Mouse (Mus musculus) lung, embryonic 14.5 days (tissue): ENCODE measurements around the gene Slc6a17. TPM values are rescaled to one million over a fixed set of nuclear protein-coding genes. Genes with fewer than 3 reads are reported as not detected.

Experiments
- ATAC-seq: fragments of 200-750 bp; cut with Nextera tagmentation; 2 replicates; pipeline ENCODE4 v1.8.0; 2017; ENCODE audit warnings: mild to moderate bottlenecking, moderate TSS enrichment, moderate library complexity; ENCODE audit not compliant: insufficient read depth
- DNase-seq: peaks from one replicate; pipeline ENCODE4 v3.0.0-alpha.2; 2015
- H3K27ac ChIP-seq: fragments of 300-500 bp; sonication (generic); 2 replicates; pipeline ENCODE4 v1.5.1; 2014; ENCODE audit warnings: low read depth, mild to moderate bottlenecking, moderate library complexity
- H3K27me3 ChIP-seq: fragments of 300-500 bp; sonication (generic); 2 replicates; pipeline ENCODE4 v1.6.1; 2014; ENCODE audit warnings: low read length, control low read depth; ENCODE audit not compliant: insufficient read depth
- H3K36me3 ChIP-seq: fragments of 300-500 bp; sonication (generic); 2 replicates; pipeline ENCODE4 v1.6.1; 2014; ENCODE audit warnings: control low read depth; ENCODE audit not compliant: insufficient read depth
- H3K4me1 ChIP-seq: fragments of 300-500 bp; sonication (generic); 2 replicates; pipeline ENCODE4 v1.6.1; 2014; ENCODE audit warnings: antibody characterized with exemption, control low read depth; ENCODE audit not compliant: insufficient read depth
- H3K4me2 ChIP-seq: fragments of 300-500 bp; sonication (generic); 2 replicates; pipeline ENCODE4 v1.6.1; 2014; ENCODE audit warnings: mild to moderate bottlenecking
- H3K4me3 ChIP-seq: fragments of 300-500 bp; sonication (generic); 2 replicates; pipeline ENCODE4 v1.5.1; 2014; ENCODE audit warnings: low read depth, low read length
- H3K9ac ChIP-seq: fragments of 300-500 bp; sonication (generic); 2 replicates; pipeline ENCODE4 v1.6.1; 2014
- H3K9me3 ChIP-seq: fragments of 300-500 bp; sonication (generic); 2 replicates; pipeline ENCODE4 v1.6.1; 2016; ENCODE audit warnings: low read depth, low read length, control low read depth
- CTCF ChIP-seq: IDR thresholded peaks from 2 replicates; pipeline ENCODE4 v1.5.1; 2016; ENCODE audit warnings: antibody characterized with exemption, low read depth
- WGBS: fragments of 180-500 bp; shearing (Covaris S2); extraction: QIAGEN DNeasy Blood & Tissue Kit; methylation state at CpG from one replicate; pipeline ENCODE4 v1.1.7; 2014; 5-methylcytosine and 5-hydroxymethylcytosine counted together
- polyA plus RNA-seq: library from polyadenylated mRNA; unstranded; fragments of >200 nt; fragmentation: Nextera tagmentation; extraction: Ambion mirVana; gene quantifications from 2 replicates; pipeline ENCODE4 v1.2.1, GENCODE M21; 2014

Slc6a17 gene
- polyA plus RNA-seq, 1 experiment from 2014 or later = 4.2 TPM

- Histone ChIP-seq H3K9me3 (no peaks in the 10 kb centered on the region), H3K27ac (no peak overlapping the region), H3K36me3 (no peaks in the 10 kb centered on the region), H3K9ac (no peak overlapping the region), H3K4me1 (no peaks in the 10 kb centered on the region), H3K27me3 (peaks cover 10% of the 10 kb centered on the region; the same call in 1 of the 2 replicates), H3K4me3 (no peak overlapping the region), H3K4me2 (no peak overlapping the region)
- TF ChIP-seq CTCF = no peak
- ATAC-seq (no peak), DNase-seq (no peak)
- WGBS = 55% methylated on average over 6 of the region's 6 CpGs
Measured at GRCm38 (mm10) chr3:107524547-107524946, 6.7 kb upstream of the Slc6a17 start.

- 59% methylated on average over 5 of the region's 5 CpGs for WGBS
- Histone ChIP-seq H3K27me3 (peaks cover 46% of the 10 kb centered on the region), H3K4me1 (peaks cover 6% of the 10 kb centered on the region; the same call in 1 of the 2 replicates), H3K36me3 (no peaks in the 10 kb centered on the region), H3K27ac (no peak overlapping the region), H3K9me3 (no peaks in the 10 kb centered on the region), H3K4me2 (no peak overlapping the region), H3K9ac (no peak overlapping the region), H3K4me3 (no peak overlapping the region)
- TF ChIP-seq CTCF = no peak
- ATAC-seq (no peak), DNase-seq (no peak)
Measured at GRCm38 (mm10) chr3:107520931-107521330, 3.1 kb upstream of the Slc6a17 start.

DNA sequence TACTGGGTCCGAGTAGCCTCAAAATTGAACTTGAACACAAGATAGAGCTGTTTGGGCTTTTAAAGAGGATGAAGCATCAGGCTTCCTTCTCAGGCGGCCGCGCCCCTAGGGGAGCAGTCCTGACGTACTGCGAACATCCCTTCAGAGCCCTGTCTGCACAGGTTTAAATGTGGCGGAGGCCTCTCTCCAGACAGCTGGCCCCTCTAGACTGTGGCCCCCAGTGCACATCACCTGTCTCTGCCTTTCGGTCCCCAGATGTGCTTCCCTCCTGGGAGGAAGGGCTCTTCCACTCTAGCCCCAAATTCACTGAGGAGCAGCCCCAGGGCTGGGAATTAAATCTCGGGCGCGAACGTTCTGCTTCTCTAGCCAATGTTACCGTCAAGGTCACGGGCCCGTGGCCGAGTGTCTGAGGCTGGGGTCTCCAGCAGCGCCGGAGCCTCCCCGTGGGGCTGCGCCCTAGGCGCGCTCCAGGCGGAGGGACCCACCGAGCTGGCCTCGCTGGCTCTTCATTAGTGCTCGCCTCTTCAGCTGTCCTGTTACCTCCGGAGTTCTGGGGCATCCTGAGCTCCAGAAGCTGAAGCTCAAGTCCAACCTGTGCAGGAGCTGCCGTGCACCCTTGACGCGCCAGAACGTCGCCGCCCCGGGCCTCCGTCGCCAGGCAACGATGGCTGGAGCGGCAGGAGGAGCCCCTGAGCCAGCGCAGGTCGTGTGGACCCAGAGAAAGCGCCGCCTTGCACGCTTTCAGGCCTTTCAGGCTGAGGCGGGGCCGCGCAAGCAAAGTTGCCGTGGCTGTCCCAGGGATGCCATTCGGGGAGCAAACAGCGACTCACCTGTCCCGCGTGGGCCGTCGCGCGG lies 815 bp downstream of the Slc6a17 start:
- TF ChIP-seq CTCF = no peak
- Histone ChIP-seq H3K4me2 (peak overlapping the region; percentile 99), H3K9me3 (no peaks in the 10 kb centered on the region), H3K36me3 (no peaks in the 10 kb centered on the region), H3K27me3 (peaks cover 49% of the 10 kb centered on the region), H3K9ac (peak overlapping the region; percentile 67), H3K4me3 (peak overlapping the region; percentile 58), H3K4me1 (peaks cover 6% of the 10 kb centered on the region; the same call in 1 of the 2 replicates), H3K27ac (peak overlapping the region; percentile 24; the same call in 1 of the 2 replicates)
- 5% methylated on average over 55 of the region's 55 CpGs for WGBS
- ATAC-seq (peak; percentile 88), DNase-seq (peak; percentile 76)

GRCm38 (mm10) chr3:107515989-107516388 lies 1.8 kb downstream of the Slc6a17 start:
- peaks cover 49% of the 10 kb centered on the region for H3K27me3 ChIP-seq
- no peak for TF ChIP-seq CTCF
- DNase-seq (no peak), ATAC-seq (no peak)
- no peak overlapping the region for H3K9ac ChIP-seq
- WGBS = 65% methylated on average over 4 of the region's 4 CpGs
- H3K9me3 ChIP-seq = no peaks in the 10 kb centered on the region
- H3K4me3 ChIP-seq = no peak overlapping the region
- H3K4me1 ChIP-seq = peaks cover 6% of the 10 kb centered on the region; the same call in 1 of the 2 replicates
- no peaks in the 10 kb centered on the region for H3K36me3 ChIP-seq
- no peak overlapping the region for H3K27ac ChIP-seq
- no peak overlapping the region for H3K4me2 ChIP-seq

- DNase-seq = no peak
- H3K9me3 ChIP-seq = no peaks in the 10 kb centered on the region
- H3K4me1 ChIP-seq = no peaks in the 10 kb centered on the region
- no peak for ATAC-seq
- H3K27me3 ChIP-seq = peaks cover 8% of the 10 kb centered on the region
- 83% methylated on average over 3 of the region's 3 CpGs for WGBS
- H3K4me2 ChIP-seq = no peak overlapping the region
- H3K9ac ChIP-seq = no peak overlapping the region
- no peak overlapping the region for H3K27ac ChIP-seq
- no peak overlapping the region for H3K4me3 ChIP-seq
- TF ChIP-seq CTCF = no peak
- no peaks in the 10 kb centered on the region for H3K36me3 ChIP-seq
Measured at GRCm38 (mm10) chr3:107511416-107511815, 6.4 kb downstream of the Slc6a17 start.

- no peaks in the 10 kb centered on the region for H3K9me3 ChIP-seq
- no peak overlapping the region for H3K9ac ChIP-seq
- H3K4me1 ChIP-seq = peaks cover 9% of the 10 kb centered on the region; the same call in 1 of the 2 replicates
- WGBS = 47% methylated on average over 8 of the region's 8 CpGs
- no peak overlapping the region for H3K4me2 ChIP-seq
- no peak for TF ChIP-seq CTCF
- no peak for DNase-seq
- no peaks in the 10 kb centered on the region for H3K36me3 ChIP-seq
- H3K27me3 ChIP-seq = no peaks in the 10 kb centered on the region
- ATAC-seq = no peak
- H3K27ac ChIP-seq = no peak overlapping the region
- no peak overlapping the region for H3K4me3 ChIP-seq
Measured at GRCm38 (mm10) chr3:107508696-107509095, 9.1 kb downstream of the Slc6a17 start.

- DNase-seq (no peak), ATAC-seq (no peak)
- 75% methylated on average over 9 of the region's 9 CpGs for WGBS
- H3K4me1 ChIP-seq = peaks cover 9% of the 10 kb centered on the region; the same call in 1 of the 2 replicates
- no peak overlapping the region for H3K27ac ChIP-seq
- no peak overlapping the region for H3K4me2 ChIP-seq
- no peaks in the 10 kb centered on the region for H3K27me3 ChIP-seq
- H3K4me3 ChIP-seq = no peak overlapping the region
- H3K9ac ChIP-seq = no peak overlapping the region
- TF ChIP-seq CTCF = no peak
- H3K36me3 ChIP-seq = no peaks in the 10 kb centered on the region
- H3K9me3 ChIP-seq = no peaks in the 10 kb centered on the region
Measured at GRCm38 (mm10) chr3:107507966-107508365, 9.9 kb downstream of the Slc6a17 start.
